ENCODE assay signal across 28 mouse cellular contexts in genomic region chr14:58502890-58503289, GRCm38 (mm10).
A peak's percentile ranks its signal among the peaks of the same experiment; 100 is the strongest.
DNase-seq lines count a peak whose midpoint lies in the region; ATAC-seq and TF ChIP-seq lines count a peak whose summit lies in the region.
"Had no signal": no experiment of that assay in that cellular context is flagged by ENCODE, and none has a peak within 500 bp of the region (broad histone marks: within the 10 kb centered on the region; RNA-seq: fewer than 3 reads in every experiment).

No protein-coding gene starts in this region.

- no peak for TF ChIP-seq POLR2A in embryonic fibroblast, embryonic 13.5 days (IDR thresholded peaks at IDR 0.05; ENCODE audit: low read depth, low read length)

- no peak for TF ChIP-seq CTCF in stomach, postnatal 0 days (IDR thresholded peaks at IDR 0.05; ENCODE audit: low read depth)
- TF ChIP-seq CTCF in C2C12 (IDR thresholded peaks at IDR 0.05; ENCODE audit: control insufficient read depth, insufficient read depth, insufficient read length): no peak
- TF ChIP-seq CTCF in embryonic fibroblast, embryonic 13.5 days (IDR thresholded peaks at IDR 0.05; ENCODE audit: borderline replicate concordance, insufficient read depth, low read length): no peak

- TF ChIP-seq EP300 in stomach, postnatal 0 days (optimal IDR thresholded peaks at IDR 0.05): no peak

- no peak overlapping the region for H3K4me2 ChIP-seq in stomach, embryonic 16.5 days (ENCODE audit: low read depth, low read length)
- H3K4me2 ChIP-seq in stomach, postnatal 0 days (replicated peaks; ENCODE audit: low read depth): no peak overlapping the region
- no peak overlapping the region for H3K4me2 ChIP-seq in hindbrain, embryonic 13.5 days
- H3K4me2 ChIP-seq: embryonic facial prominence, embryonic 13.5 days; forebrain, embryonic 13.5 days; heart, embryonic 13.5 days; hindbrain, embryonic 12.5 days had no signal

- H3K27ac ChIP-seq in stomach, embryonic 16.5 days (ENCODE audit: low read length): no peak overlapping the region
- H3K27ac ChIP-seq in stomach, postnatal 0 days (replicated peaks): no peak overlapping the region
- peak overlapping the region; percentile 44; the same call in 1 of the 2 replicates for H3K27ac ChIP-seq in embryonic fibroblast, embryonic 13.5 days (ENCODE audit: insufficient read depth, low read length)
- H3K27ac ChIP-seq in hindbrain, embryonic 13.5 days: no peak overlapping the region
- H3K27ac ChIP-seq: embryonic facial prominence, embryonic 10.5 days; embryonic facial prominence, embryonic 13.5 days; forebrain, embryonic 10.5 days; forebrain, embryonic 13.5 days; heart, embryonic 13.5 days; hindbrain, embryonic 12.5 days had no signal

- H3K79me2 ChIP-seq in C2C12 (ENCODE audit: control insufficient read depth, insufficient read depth): no peaks in the 10 kb centered on the region

- no peaks in the 10 kb centered on the region for H3K79me3 ChIP-seq in C2C12 (ENCODE audit: low read depth)

- H3K27me3 ChIP-seq in stomach, embryonic 16.5 days (ENCODE audit: control insufficient read depth, insufficient read depth, low read length): no peaks in the 10 kb centered on the region
- no peaks in the 10 kb centered on the region for H3K27me3 ChIP-seq in stomach, postnatal 0 days (ENCODE audit: control insufficient read depth, insufficient read depth, low read length)
- H3K27me3 ChIP-seq in C2C12 (ENCODE audit: control insufficient read depth, insufficient read depth, insufficient read length): no peaks in the 10 kb centered on the region
- H3K27me3 ChIP-seq in hindbrain, embryonic 13.5 days: no peaks in the 10 kb centered on the region
- H3K27me3 ChIP-seq: embryonic facial prominence, embryonic 13.5 days; forebrain, embryonic 13.5 days; heart, embryonic 13.5 days; hindbrain, embryonic 12.5 days had no signal

- no peak overlapping the region for H3K4me3 ChIP-seq in stomach, embryonic 16.5 days (replicated peaks; ENCODE audit: low read length)
- H3K4me3 ChIP-seq in stomach, postnatal 0 days (ENCODE audit: low read depth, low read length): no peak overlapping the region
- H3K4me3 ChIP-seq in C2C12 (ENCODE audit: insufficient read depth, poor library complexity, severe bottlenecking): no peak overlapping the region
- H3K4me3 ChIP-seq in embryonic fibroblast, embryonic 13.5 days (ENCODE audit: insufficient read depth, low read length): no peak overlapping the region
- H3K4me3 ChIP-seq in hindbrain, embryonic 13.5 days: no peak overlapping the region
- H3K4me3 ChIP-seq: embryonic facial prominence, embryonic 10.5 days; embryonic facial prominence, embryonic 13.5 days; forebrain, embryonic 10.5 days; forebrain, embryonic 13.5 days; heart, embryonic 13.5 days; hindbrain, embryonic 12.5 days had no signal

- H3K9ac ChIP-seq in stomach, embryonic 16.5 days (ENCODE audit: low read length): no peak overlapping the region
- H3K9ac ChIP-seq in stomach, postnatal 0 days (ENCODE audit: low read length): no peak overlapping the region
- no peak overlapping the region for H3K9ac ChIP-seq in hindbrain, embryonic 13.5 days
- H3K9ac ChIP-seq: embryonic facial prominence, embryonic 13.5 days; forebrain, embryonic 13.5 days; heart, embryonic 13.5 days; hindbrain, embryonic 12.5 days had no signal

- ATAC-seq in stomach, embryonic 16.5 days (ENCODE audit: insufficient read depth, low FRiP score): 0 out of 2 replicates have a peak, but pooled peaks have one; percentile 12
- no peak for ATAC-seq in stomach, postnatal 0 days (ENCODE audit: low FRiP score, low TSS enrichment)
- ATAC-seq in hindbrain, embryonic 13.5 days (ENCODE audit: low FRiP score): no peak
- ATAC-seq: activated CD4-positive, CD25-positive, alpha-beta regulatory T cell, adult 4 months; CD4-positive, CD25-positive, alpha-beta regulatory T cell, adult 4 months; forebrain, embryonic 13.5 days; forebrain, embryonic 16.5 days; hindbrain, embryonic 16.5 days had no signal

- no peak overlapping the region for H3ac ChIP-seq in C2C12 (ENCODE audit: control insufficient read depth, insufficient read length, low read depth)

- H3K4me1 ChIP-seq in stomach, embryonic 16.5 days (ENCODE audit: control insufficient read depth, insufficient read depth, low read length): no peaks in the 10 kb centered on the region; the same call in 1 of the 2 replicates
- no peaks in the 10 kb centered on the region for H3K4me1 ChIP-seq in stomach, postnatal 0 days (replicated peaks; ENCODE audit: control insufficient read depth, insufficient read depth)
- H3K4me1 ChIP-seq in embryonic fibroblast, embryonic 13.5 days (ENCODE audit: control insufficient read depth, insufficient read depth, low read length): peaks cover 28% of the 10 kb centered on the region
- peaks cover 9% of the 10 kb centered on the region for H3K4me1 ChIP-seq in hindbrain, embryonic 13.5 days (replicated peaks)

- WGBS in stomach, embryonic 16.5 days: 60% methylated on average over 8 of the region's 8 CpGs
- WGBS in stomach, postnatal 0 days: 51% methylated on average over 8 of the region's 8 CpGs
- 96% methylated on average over 8 of the region's 8 CpGs for WGBS in hindbrain, embryonic 13.5 days

- no peaks in the 10 kb centered on the region for H3K36me3 ChIP-seq in stomach, embryonic 16.5 days (ENCODE audit: control insufficient read depth, insufficient read depth, low read length)
- no peaks in the 10 kb centered on the region for H3K36me3 ChIP-seq in stomach, postnatal 0 days (ENCODE audit: control insufficient read depth, insufficient read depth, low read length)
- no peaks in the 10 kb centered on the region for H3K36me3 ChIP-seq in C2C12 (ENCODE audit: control insufficient read depth, insufficient read depth)
- no peaks in the 10 kb centered on the region for H3K36me3 ChIP-seq in hindbrain, embryonic 13.5 days
- H3K36me3 ChIP-seq: embryonic facial prominence, embryonic 10.5 days; embryonic facial prominence, embryonic 13.5 days; forebrain, embryonic 10.5 days; heart, embryonic 13.5 days; hindbrain, embryonic 12.5 days had no signal

- peak; percentile 19 for DNase-seq in heart, postnatal 4 days
- DNase-seq in heart, adult 8-10 months (ENCODE audit: low spot score): no peak
- no peak for DNase-seq in stomach, postnatal 0 days (ENCODE audit: low spot score)
- no peak for DNase-seq in left cerebral cortex, postnatal 36 days (ENCODE audit: low spot score in 2 of 2)
- DNase-seq: adrenal gland, adult 8-10 months; adrenal gland, postnatal 25 days; B cell, adult 2 months; cerebellum, adult 11-12 months; cerebellum, adult 8-10 months; cerebellum, postnatal 10 days; cerebellum, postnatal 36 days; embryo, embryonic 11 days; gastrocnemius, postnatal 10 days; gastrocnemius, postnatal 36 days had no signal

- intact Hi-C loops in left cerebral cortex, postnatal 36 days (cut with DNase I): no loop called here

- H3K9me3 ChIP-seq in stomach, embryonic 16.5 days (replicated peaks; ENCODE audit: control insufficient read depth, low read length): no peaks in the 10 kb centered on the region
- no peaks in the 10 kb centered on the region for H3K9me3 ChIP-seq in stomach, postnatal 0 days (ENCODE audit: control insufficient read depth, low read length)
- no peaks in the 10 kb centered on the region for H3K9me3 ChIP-seq in hindbrain, embryonic 13.5 days
- H3K9me3 ChIP-seq: embryonic facial prominence, embryonic 10.5 days; embryonic facial prominence, embryonic 13.5 days; forebrain, embryonic 13.5 days; heart, embryonic 13.5 days; hindbrain, embryonic 12.5 days had no signal

TF ChIP-seq in C2C12, 6 proteins besides CTCF, POLR2A, EP300 and RAD21:
- TF ChIP-seq CEBPB (IDR thresholded peaks at IDR 0.05; ENCODE audit: low read depth) (no peak), MYOG (IDR thresholded peaks at IDR 0.05; ENCODE audit: control insufficient read depth, extremely low read depth, insufficient read length) (no peak), USF1 (IDR thresholded peaks at IDR 0.05; ENCODE audit: low read depth) (no peak), FOSL1 (IDR thresholded peaks at IDR 0.05; ENCODE audit: insufficient read depth, low read length, poor library complexity, severe bottlenecking) (no peak), MYOD1 (IDR thresholded peaks at IDR 0.05; ENCODE audit: control insufficient read depth, insufficient read length, low read depth) (peak; percentile 62), MAX (IDR thresholded peaks at IDR 0.05) (no peak)
